Mouse (Mus musculus) myocyte (in vitro differentiated cells): ENCODE results near the gene Cog3.

Experiments
- CEBPB ChIP-seq: IDR thresholded peaks from 2 replicates; pipeline ENCODE4 v1.6.1; 2011; ENCODE audit warnings: mild to moderate bottlenecking, moderate library complexity; ENCODE audit not compliant: poor library complexity, insufficient read depth, severe bottlenecking
- E2F4 ChIP-seq: IDR thresholded peaks from one replicate; pipeline ENCODE4 v1.6.1; 2011; ENCODE audit warnings: mild to moderate bottlenecking, control low read depth, moderate library complexity; ENCODE audit not compliant: insufficient read depth
- MAX ChIP-seq: IDR thresholded peaks from one replicate; pipeline ENCODE4 v1.6.1; 2011; ENCODE audit warnings: low read depth, mild to moderate bottlenecking, control low read depth
- MYOD1 ChIP-seq, 3 experiments: IDR thresholded peaks; one replicate each; pipeline ENCODE4 v1.6.1; 2011; ENCODE audit warnings: control low read depth in 2 of 3, low read depth in 2 of 3, mild to moderate bottlenecking in 2 of 3, moderate library complexity in 1 of 3; ENCODE audit not compliant: insufficient read length in 2 of 3, control insufficient read depth in 1 of 3
- MYOG ChIP-seq, 3 experiments: IDR thresholded peaks; one replicate each; pipeline ENCODE4 v1.6.1; 2011; ENCODE audit warnings: control low read depth in 2 of 3, low read depth in 2 of 3, mild to moderate bottlenecking in 2 of 3; ENCODE audit not compliant: insufficient read length in 2 of 3, control insufficient read depth in 1 of 3, insufficient read depth in 1 of 3
- POLR2A ChIP-seq: IDR thresholded peaks from one replicate; pipeline ENCODE4 v1.6.1; 2011; ENCODE audit warnings: low read depth, mild to moderate bottlenecking, control low read depth, moderate library complexity; ENCODE audit not compliant: insufficient read length
- POLR2AphosphoS2 ChIP-seq: IDR thresholded peaks from one replicate; pipeline ENCODE4 v1.6.1; 2011; ENCODE audit warnings: low read depth, control low read depth; ENCODE audit not compliant: insufficient read length
- REST ChIP-seq: IDR thresholded peaks from one replicate; pipeline ENCODE4 v1.6.1; 2011; ENCODE audit warnings: mild to moderate bottlenecking, control low read depth, moderate library complexity; ENCODE audit not compliant: insufficient read depth, insufficient read length
- SRF ChIP-seq: IDR thresholded peaks from one replicate; pipeline ENCODE4 v1.6.1; 2011; ENCODE audit warnings: low read depth; ENCODE audit not compliant: control insufficient read depth, insufficient read length
- TCF12 ChIP-seq: IDR thresholded peaks from one replicate; pipeline ENCODE4 v1.6.1; 2011; ENCODE audit warnings: mild to moderate bottlenecking, control low read depth; ENCODE audit not compliant: poor library complexity, insufficient read depth, severe bottlenecking
- TCF3 ChIP-seq: IDR thresholded peaks from one replicate; pipeline ENCODE4 v1.6.1; 2011; ENCODE audit warnings: low read depth, control low read depth; ENCODE audit not compliant: insufficient read length
- USF1 ChIP-seq: IDR thresholded peaks from one replicate; pipeline ENCODE4 v1.6.1; 2011; ENCODE audit warnings: low read depth, mild to moderate bottlenecking, control low read depth, moderate library complexity

DNA sequence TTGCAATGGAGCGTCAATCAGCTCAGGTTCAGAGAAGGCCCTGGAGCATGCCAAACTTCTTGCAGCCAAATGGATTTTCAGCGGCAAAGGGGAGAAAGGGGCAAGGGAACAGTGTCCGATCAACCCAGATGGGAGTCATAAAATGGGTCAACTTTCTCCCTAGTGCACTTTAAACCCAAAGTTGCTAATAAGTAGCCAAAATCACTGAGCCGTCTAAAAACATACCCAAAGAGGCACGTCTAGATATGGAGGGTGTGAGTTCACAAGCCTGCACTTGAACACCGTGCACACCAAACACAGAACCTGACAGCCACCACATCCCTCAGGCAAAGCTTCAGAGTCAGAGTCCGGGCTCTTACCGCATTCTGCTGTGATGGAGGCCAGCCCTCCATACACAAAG lies 22.3 kb upstream of the Cog3 start:
- TF ChIP-seq POLR2A (no peak), MYOG (IDR thresholded peaks at IDR 0.05; ENCODE audit: control insufficient read depth in 1 of 3, insufficient read depth in 1 of 3, insufficient read length in 2 of 3, low read depth in 2 of 3) (no peak), MAX (no peak), POLR2AphosphoS2 (no peak), CEBPB (no peak), MYOD1 (IDR thresholded peaks at IDR 0.05; ENCODE audit: control insufficient read depth in 1 of 3, insufficient read length in 2 of 3, low read depth in 2 of 3) (no peak), USF1 (no peak), TCF12 (no peak), REST (no peak), E2F4 (no peak), SRF (no peak), TCF3 (no peak)
